Mouse (Mus musculus) CD4-positive, CD25-positive, alpha-beta regulatory T cell, adult 2 months (primary cell): ENCODE data around the gene Tab1.

ENCODE experiments used
- DNase-seq: peaks from one replicate; pipeline ENCODE4 v3.0.0-alpha.2; 2012; ENCODE audit warnings: low read depth, low spot score

Tab1 gene

GRCm38 (mm10) chr15:80162401-80162964 is 29.6 kb downstream of the Tab1 start:
- DNase-seq, result no peak

- DNase-seq, result no peak
Observed at GRCm38 (mm10) chr15:80163274-80163673, 30.3 kb downstream of the Tab1 start.

DNA sequence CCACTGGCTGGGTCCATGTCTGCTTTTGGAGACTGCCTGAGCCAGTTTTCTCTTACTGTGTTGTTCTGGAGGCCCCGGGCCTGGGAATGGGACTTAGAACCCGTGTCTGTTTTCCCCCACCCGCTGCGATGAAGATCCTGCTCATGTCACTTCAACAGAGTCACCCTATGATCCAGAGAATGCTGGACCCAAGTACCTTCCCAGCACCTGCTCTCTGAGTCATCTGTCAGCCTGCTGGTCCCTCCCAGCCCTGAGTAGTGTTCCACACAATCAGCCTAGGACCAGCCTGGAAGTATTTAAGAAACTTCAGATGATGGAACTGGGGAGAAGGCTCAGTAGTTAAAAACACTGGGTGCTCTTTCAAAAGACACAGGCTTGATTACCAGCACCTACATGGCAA is 30.8 kb downstream of the Tab1 start:
- no peak for DNase-seq

GRCm38 (mm10) chr15:80165396-80165795 is 32.5 kb downstream of the Tab1 start:
- DNase-seq, result no peak

DNA sequence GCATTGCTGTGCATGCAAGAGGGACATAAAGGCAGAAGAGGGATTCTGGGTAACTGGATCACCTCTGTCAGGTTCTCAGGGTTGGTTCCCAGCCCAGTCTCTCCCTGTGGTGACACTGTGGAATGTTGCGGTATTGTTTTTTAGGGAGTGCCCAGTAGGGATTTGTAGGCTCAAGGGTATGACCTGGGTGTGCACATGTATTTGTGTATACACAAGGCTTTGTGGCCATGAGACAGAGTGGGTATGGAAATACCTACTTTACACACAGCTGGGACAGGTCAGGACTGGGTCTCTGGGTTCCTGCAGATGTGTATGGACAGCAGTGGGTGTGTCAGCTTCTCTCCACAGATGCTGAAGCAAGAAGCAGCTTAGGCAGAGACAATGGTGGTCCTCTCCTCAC is 36.6 kb downstream of the Tab1 start:
- DNase-seq, result no peak

GRCm38 (mm10) chr15:80170357-80170756 is 37.4 kb downstream of the Tab1 start:
- DNase-seq, result no peak

- DNase-seq, result no peak
Observed at GRCm38 (mm10) chr15:80171286-80171685, 38.4 kb downstream of the Tab1 start.

DNA sequence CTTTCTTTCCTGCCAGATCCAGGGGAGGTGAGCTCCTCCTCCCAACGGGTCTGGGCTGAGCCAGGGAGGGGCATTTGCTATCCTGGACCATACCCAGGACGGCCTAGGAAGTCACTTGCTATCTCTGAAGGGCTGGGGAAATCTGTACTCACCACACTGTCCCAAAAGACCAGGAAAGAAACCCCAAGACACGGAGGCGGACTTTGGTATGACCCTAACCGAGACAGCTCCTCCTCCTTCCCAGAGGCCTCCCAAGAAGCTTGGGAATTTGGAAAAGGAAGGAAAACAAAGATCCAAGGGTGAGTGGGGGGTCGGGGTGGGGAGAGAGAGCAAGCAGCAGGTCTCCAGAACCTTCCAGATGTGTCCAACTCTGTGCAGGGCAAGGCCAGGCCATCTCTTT is 38.9 kb downstream of the Tab1 start:
- no peak for DNase-seq

GRCm38 (mm10) chr15:80173001-80173771 is 40.3 kb downstream of the Tab1 start, which contains the start of gene Mgat3:
Gene Mgat3, plus strand, starts transcription at chr15:80173721.
- DNase-seq, result peak; percentile 17

DNA sequence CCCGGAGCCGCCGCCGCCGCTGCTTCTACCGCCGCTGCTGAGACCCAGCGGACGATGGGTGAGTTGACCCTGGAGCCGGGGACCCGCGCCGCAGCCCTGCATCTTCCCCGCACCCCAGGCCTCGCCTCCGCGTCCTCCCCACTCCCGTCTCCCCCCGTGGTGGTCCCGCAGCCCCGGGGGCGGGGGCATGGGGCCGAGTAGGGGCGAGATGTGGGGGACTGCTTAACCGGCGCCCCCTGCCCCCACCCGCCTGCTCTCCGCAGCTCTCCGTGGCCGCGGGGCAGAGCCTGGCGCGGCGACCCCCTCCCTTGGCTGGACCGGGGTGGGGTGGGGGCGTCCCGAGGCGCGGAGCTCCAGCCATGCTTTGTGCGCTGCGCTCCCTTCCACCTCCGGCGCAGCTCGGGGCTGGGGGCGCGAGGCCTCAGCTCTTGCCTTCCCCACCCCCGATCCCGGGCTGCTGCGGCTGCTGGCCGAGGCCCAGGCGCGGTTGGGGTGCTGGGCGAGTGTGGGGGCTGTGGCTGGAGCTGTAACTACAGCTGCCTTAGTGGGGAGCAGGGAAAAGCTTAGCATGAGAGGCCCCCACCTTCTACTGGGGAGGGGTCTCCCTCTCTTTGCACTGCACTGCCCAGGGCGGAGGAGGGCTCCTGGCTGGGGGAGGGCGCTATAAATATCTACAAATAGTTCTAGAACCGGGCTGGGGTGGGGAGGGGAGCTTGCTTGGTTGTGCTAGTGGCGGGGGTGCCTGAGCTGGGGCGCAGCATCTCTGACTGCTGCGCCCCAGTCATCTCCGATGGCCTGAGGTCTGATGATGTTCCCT is 41.1 kb downstream of the Tab1 start:
- no peak for DNase-seq

DNA sequence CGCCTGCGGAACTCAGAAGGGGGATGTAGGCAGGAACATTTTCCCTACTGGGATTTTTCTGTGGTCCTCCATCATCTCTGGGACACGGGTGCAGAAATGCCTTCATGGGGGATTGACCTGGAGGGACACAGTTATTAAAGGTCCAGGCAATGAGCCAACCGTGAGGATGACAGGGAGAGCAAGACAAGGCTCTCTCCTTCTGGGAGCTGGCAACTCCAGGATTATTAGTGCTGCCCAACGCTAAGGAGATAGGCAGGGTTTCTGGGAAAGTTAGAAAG is 41.6 kb downstream of the Tab1 start:
- DNase-seq, result no peak

- DNase-seq, result no peak
Observed at GRCm38 (mm10) chr15:80175316-80175715, 42.4 kb downstream of the Tab1 start.

- no peak for DNase-seq
Observed at GRCm38 (mm10) chr15:80175756-80176155, 42.8 kb downstream of the Tab1 start.

DNA sequence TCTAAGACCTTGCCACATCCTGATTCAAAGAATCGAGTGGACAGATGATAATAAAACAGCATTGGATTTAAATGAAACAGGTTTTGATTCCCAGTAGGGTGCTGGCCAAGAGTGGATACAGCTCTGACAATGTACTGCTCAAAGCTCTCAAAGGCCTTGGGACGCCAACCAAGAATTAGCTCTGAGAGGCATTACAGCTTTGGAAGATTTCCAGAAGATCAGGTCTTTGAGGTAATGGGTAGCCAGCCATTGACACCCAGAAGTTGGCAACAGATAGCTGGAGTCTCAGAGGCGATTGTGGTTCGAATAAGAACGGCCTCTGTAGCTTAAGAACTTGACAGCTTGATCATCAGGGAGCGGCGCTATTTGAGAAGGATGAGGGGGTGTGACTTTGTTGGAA is 48.6 kb downstream of the Tab1 start:
- no peak for DNase-seq

- no peak for DNase-seq
Observed at GRCm38 (mm10) chr15:80182072-80182700, 49.3 kb downstream of the Tab1 start.

DNA sequence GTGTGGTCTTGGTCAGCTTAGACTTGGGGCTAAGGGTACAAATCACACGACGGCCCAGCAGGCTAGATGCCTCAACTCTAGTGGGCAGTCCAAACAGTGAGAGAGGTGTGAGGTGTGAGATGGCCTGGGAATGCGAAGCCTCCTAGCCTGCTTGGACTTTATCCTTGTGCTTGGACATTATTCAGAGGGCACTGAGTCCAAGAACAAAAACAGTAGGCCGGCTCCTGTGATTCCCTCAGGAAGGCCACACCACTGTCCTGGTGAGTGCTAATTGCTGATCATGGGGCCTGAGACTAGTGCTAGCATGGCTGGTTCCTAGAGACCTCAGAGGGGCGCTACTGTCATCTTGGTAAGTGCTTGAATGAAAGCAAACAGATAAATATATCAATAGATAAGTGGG is 56.0 kb downstream of the Tab1 start:
- no peak for DNase-seq

GRCm38 (mm10) chr15:80190075-80190474 is 57.1 kb downstream of the Tab1 start:
- DNase-seq, result no peak

GRCm38 (mm10) chr15:80191585-80192245 is 58.8 kb downstream of the Tab1 start:
- DNase-seq, result peak; percentile 30

GRCm38 (mm10) chr15:80192246-80192585 is 59.3 kb downstream of the Tab1 start:
- peak; percentile 48 for DNase-seq

- peak; percentile 20 for DNase-seq
Observed at GRCm38 (mm10) chr15:80192847-80193246, 59.9 kb downstream of the Tab1 start.

GRCm38 (mm10) chr15:80199556-80199955 is 66.6 kb downstream of the Tab1 start:
- no peak for DNase-seq
